Mouse (Mus musculus) limb, embryonic 10.5 days (tissue): Measurements from ENCODE around the gene Nrxn3. TPM values are rescaled to one million over a fixed set of nuclear protein-coding genes. Genes with fewer than 3 reads are reported as not detected.

Experiments used
- DNase-seq: peaks from one replicate; pipeline ENCODE4 v3.0.0-alpha.2; 2017; ENCODE audit warnings: low spot score
- H3K27ac ChIP-seq: fragments of 300-500 bp; sonication (generic); 2 replicates; pipeline ENCODE4 v1.5.1; 2016; ENCODE audit warnings: mild to moderate bottlenecking
- H3K27me3 ChIP-seq: fragments of 300-500 bp; sonication (generic); 2 replicates; pipeline ENCODE4 v1.6.1; 2016; ENCODE audit warnings: low read depth, mild to moderate bottlenecking; ENCODE audit not compliant: poor library complexity, severe bottlenecking
- H3K36me3 ChIP-seq: fragments of 300-500 bp; sonication (generic); 2 replicates; pipeline ENCODE4 v1.6.1; 2016; ENCODE audit warnings: mild to moderate bottlenecking, moderate library complexity
- H3K4me1 ChIP-seq: fragments of 300-500 bp; sonication (generic); 2 replicates; pipeline ENCODE4 v1.6.1; 2016
- H3K4me3 ChIP-seq: fragments of 300-500 bp; sonication (generic); 2 replicates; pipeline ENCODE4 v1.5.1; 2016; ENCODE audit warnings: mild to moderate bottlenecking, moderate library complexity
- H3K9me3 ChIP-seq: fragments of 300-500 bp; sonication (generic); replicated peaks from 2 replicates; pipeline ENCODE4 v1.6.1; 2016; ENCODE audit warnings: mild to moderate bottlenecking
- WGBS: fragments of 180-500 bp; shearing (Covaris S2); methylation state at CpG from one replicate; pipeline ENCODE4 v1.1.7; 2016; 5-methylcytosine and 5-hydroxymethylcytosine counted together
- microRNA-seq: library from miRNA; unstranded; fragments of <30 nt; microRNA quantifications from one replicate; pipeline ENCODE4, GENCODE M21; 2017
- polyA plus RNA-seq: library from polyadenylated mRNA; unstranded; fragments of >200 nt; fragmentation: Nextera tagmentation; extraction: Ambion mirVana; gene quantifications from 2 replicates; pipeline ENCODE4 v1.2.1, GENCODE M21; 2016

Gene Nrxn3
- polyA plus RNA-seq, 1 experiment from 2014 or later = 0.48 TPM

DNA sequence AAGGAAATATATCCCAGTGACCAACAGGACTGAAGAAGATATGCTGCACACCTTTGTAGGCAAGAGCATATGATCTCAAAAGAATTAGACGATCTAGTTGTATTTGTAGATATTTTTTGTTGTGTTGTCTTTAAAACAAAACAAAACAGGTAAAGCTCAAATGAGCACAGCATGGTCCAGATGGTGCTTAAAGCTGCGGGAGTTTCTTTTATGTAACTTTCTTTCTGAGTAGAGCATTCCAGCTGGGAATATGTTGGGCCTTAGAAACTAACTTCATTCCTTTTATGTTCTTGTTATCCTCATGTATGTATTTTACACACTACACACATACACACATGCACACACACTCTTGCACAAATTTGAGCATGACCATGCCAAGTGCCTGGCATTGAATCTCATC is 1545.4 kb downstream of the Nrxn3 start:
- no peaks in the 10 kb centered on the region for H3K27me3 ChIP-seq
- no peaks in the 10 kb centered on the region for H3K9me3 ChIP-seq
- peaks cover 11% of the 10 kb centered on the region for H3K4me1 ChIP-seq
- no peak overlapping the region for H3K4me3 ChIP-seq
- WGBS = 87% methylated on average over 2 of the region's 2 CpGs
- no peaks in the 10 kb centered on the region for H3K36me3 ChIP-seq
- no peak overlapping the region for H3K27ac ChIP-seq
- no peak for DNase-seq

GRCm38 (mm10) chr12:90270763-90271379 is 1548.2 kb downstream of the Nrxn3 start:
- Histone ChIP-seq H3K36me3 (no peaks in the 10 kb centered on the region), H3K4me3 (no peak overlapping the region), H3K27me3 (no peaks in the 10 kb centered on the region), H3K9me3 (no peaks in the 10 kb centered on the region), H3K27ac (no peak overlapping the region), H3K4me1 (peaks cover 11% of the 10 kb centered on the region)
- DNase-seq = no peak

- no peaks in the 10 kb centered on the region for H3K9me3 ChIP-seq
- 81% methylated on average over 7 of the region's 7 CpGs for WGBS
- peaks cover 4% of the 10 kb centered on the region for H3K4me1 ChIP-seq
- H3K4me3 ChIP-seq = no peak overlapping the region
- H3K27ac ChIP-seq = no peak overlapping the region
- H3K27me3 ChIP-seq = peaks cover 7% of the 10 kb centered on the region; the same call in 1 of the 2 replicates
- H3K36me3 ChIP-seq = no peaks in the 10 kb centered on the region
- no peak for DNase-seq
These were observed 1552.1 kb downstream of the Nrxn3 start for GRCm38 (mm10) chr12:90274621-90275236.

GRCm38 (mm10) chr12:90281236-90281635 is 1558.6 kb downstream of the Nrxn3 start:
- H3K27me3 ChIP-seq = peaks cover 7% of the 10 kb centered on the region; the same call in 1 of the 2 replicates

DNA sequence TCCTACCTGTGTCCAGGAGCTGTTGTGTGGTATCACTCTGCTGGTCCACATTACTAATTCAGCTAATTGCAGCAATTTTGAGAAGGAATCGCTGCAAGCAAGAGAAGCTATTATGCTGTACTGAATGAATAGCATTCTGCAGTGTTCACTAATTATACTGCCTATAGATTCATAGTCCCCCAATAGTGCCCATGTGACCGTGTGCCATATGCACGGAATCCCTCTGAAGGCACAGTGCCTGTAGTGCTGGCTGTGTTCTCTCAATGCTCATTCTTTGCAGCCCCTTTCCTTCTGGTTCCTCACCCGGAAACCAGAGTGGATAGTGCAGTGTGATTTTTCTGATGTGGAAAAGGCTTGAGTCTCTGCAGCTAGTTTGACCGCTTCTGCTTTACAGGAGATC is 1560.3 kb downstream of the Nrxn3 start:
- no peak overlapping the region for H3K27ac ChIP-seq
- no peaks in the 10 kb centered on the region for H3K4me1 ChIP-seq
- no peak for DNase-seq
- WGBS = 88% methylated on average over 5 of the region's 5 CpGs
- no peak overlapping the region for H3K4me3 ChIP-seq
- no peaks in the 10 kb centered on the region for H3K27me3 ChIP-seq
- H3K9me3 ChIP-seq = no peaks in the 10 kb centered on the region
- no peaks in the 10 kb centered on the region for H3K36me3 ChIP-seq

More at GRCm38 (mm10) chr12:90281236-90281635, 1558.6 kb downstream of the Nrxn3 start:
- no peaks in the 10 kb centered on the region for H3K9me3 ChIP-seq
- H3K4me3 ChIP-seq = no peak overlapping the region
- no peaks in the 10 kb centered on the region for H3K36me3 ChIP-seq
- WGBS = 91% methylated on average over 1 of the region's 1 CpGs
- H3K27ac ChIP-seq = no peak overlapping the region
- H3K4me1 ChIP-seq = no peaks in the 10 kb centered on the region
- no peak for DNase-seq

DNA sequence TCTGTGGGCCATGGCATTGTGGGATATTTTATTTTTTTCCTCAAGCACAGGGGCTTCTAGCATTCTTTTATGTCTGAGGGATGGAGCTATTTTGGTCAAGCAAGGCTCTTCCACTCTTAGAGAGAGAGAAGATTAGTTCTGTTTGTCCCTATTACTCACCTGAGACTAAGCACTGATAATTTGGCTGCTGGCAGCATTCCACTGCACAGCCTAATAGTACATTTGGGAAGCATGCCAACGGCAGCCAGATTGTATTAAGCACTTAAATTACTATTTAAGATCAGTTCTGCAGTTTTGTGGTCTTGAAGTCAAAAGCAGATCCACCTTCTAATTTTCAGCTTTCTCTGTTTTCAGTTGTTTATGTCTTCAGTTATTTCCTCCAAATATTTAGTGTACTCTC is 1580.0 kb downstream of the Nrxn3 start:
- Histone ChIP-seq H3K36me3 (no peaks in the 10 kb centered on the region), H3K4me1 (no peaks in the 10 kb centered on the region), H3K27ac (no peak overlapping the region), H3K27me3 (no peaks in the 10 kb centered on the region), H3K4me3 (no peak overlapping the region), H3K9me3 (no peaks in the 10 kb centered on the region)
- 85% methylated on average over 1 of the region's 1 CpGs for WGBS
- no peak for DNase-seq

GRCm38 (mm10) chr12:90331806-90332205 is 1609.1 kb downstream of the Nrxn3 start:
- DNase-seq = no peak
- H3K36me3 ChIP-seq = no peaks in the 10 kb centered on the region
- no peaks in the 10 kb centered on the region for H3K4me1 ChIP-seq
- no peak overlapping the region for H3K4me3 ChIP-seq
- H3K27ac ChIP-seq = no peak overlapping the region
- H3K9me3 ChIP-seq = no peaks in the 10 kb centered on the region
- WGBS = 95% methylated on average over 15 of the region's 15 CpGs
- H3K27me3 ChIP-seq = no peaks in the 10 kb centered on the region

DNA sequence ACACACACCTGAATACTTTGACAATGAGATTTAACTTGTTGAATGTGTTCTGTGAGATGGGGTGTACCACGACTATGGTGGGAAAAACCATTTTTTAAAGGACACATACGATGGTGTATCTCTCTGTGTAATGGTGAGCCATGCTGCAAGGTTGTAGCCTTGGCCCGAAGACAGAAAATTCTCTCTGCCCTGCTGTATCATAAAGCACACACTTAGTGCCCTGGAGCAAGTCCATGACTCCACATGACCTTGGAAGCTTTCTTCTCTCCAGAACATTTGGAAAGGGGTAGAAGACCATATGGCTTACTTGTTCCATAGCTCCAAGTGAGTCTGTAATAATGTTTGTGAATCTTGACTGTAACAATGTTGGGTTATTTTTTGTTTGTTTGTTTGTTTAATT is 1609.8 kb downstream of the Nrxn3 start:
- H3K4me1 ChIP-seq = no peaks in the 10 kb centered on the region
- no peaks in the 10 kb centered on the region for H3K27me3 ChIP-seq
- no peaks in the 10 kb centered on the region for H3K9me3 ChIP-seq
- 94% methylated on average over 3 of the region's 3 CpGs for WGBS
- H3K36me3 ChIP-seq = no peaks in the 10 kb centered on the region
- H3K27ac ChIP-seq = no peak overlapping the region
- no peak overlapping the region for H3K4me3 ChIP-seq
- DNase-seq = no peak

DNA sequence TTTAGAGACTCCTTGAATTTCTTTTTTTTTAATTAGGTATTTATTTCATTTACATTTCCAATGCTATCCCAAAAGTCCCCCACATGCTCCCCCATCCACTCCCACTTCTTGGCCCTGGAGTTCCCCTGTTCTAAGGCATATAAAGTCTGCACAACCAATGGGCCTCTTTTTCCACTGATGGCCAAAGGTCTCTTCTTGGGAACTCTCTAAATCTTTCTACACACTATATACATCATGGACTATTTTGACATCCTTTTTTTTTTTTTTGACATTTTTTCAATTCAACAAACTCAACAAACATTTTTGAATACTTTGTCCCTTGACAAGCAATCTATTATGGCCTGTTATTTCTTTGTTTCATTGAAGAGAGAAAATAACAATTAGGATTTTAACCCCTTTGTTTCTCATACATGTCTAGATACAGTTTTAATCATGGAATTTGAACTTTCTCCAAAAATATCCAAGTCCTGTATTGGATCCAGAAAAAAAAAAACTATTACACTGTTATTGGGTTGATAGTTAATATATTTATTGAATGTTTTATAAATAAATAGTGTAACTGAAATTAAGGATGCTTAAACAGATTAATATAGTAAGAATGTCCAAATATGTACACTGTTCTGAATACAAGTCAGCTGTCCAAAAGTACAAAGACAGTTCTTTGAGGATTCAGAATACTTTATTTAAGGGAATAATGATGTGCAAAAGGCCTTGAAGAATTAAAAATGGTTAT is 1615.0 kb downstream of the Nrxn3 start:
- no peaks in the 10 kb centered on the region for H3K36me3 ChIP-seq
- no peak overlapping the region for H3K4me3 ChIP-seq
- H3K27ac ChIP-seq = no peak overlapping the region
- no peaks in the 10 kb centered on the region for H3K4me1 ChIP-seq
- H3K9me3 ChIP-seq = no peaks in the 10 kb centered on the region
- DNase-seq = no peak
- H3K27me3 ChIP-seq = no peaks in the 10 kb centered on the region

DNA sequence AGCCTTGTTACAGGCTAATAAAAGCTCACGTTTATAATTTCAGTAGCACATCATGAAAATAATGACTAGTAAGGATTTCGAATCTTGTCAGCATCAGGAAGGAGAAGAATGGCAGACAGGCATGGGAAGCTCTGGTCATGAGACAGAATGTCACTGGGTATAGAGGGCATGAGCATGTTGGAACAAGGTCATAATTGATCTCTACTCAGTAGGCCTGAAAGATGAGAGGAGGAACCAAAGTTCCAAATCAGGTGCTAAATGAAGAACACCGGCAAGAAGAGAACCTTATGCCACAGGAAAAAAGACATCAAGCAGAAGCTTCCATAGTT is 1615.5 kb downstream of the Nrxn3 start:
- Histone ChIP-seq H3K27me3 (no peaks in the 10 kb centered on the region), H3K36me3 (no peaks in the 10 kb centered on the region), H3K4me1 (no peaks in the 10 kb centered on the region), H3K9me3 (no peaks in the 10 kb centered on the region), H3K27ac (no peak overlapping the region), H3K4me3 (no peak overlapping the region)
- no peak for DNase-seq
- 93% methylated on average over 3 of the region's 3 CpGs for WGBS

Small RNA genes lying within 50 kb of the gene (microRNA-seq; reads per million reads assigned to microRNA genes)
- gene Gm23989 (not detected), gene Gm27313 (not detected)
